Mouse (Mus musculus) bone marrow macrophage, adult 2 months (primary cell): ENCODE data around the gene Pepd.

ENCODE experiments used
- CTCF ChIP-seq: IDR thresholded peaks from 2 replicates; pipeline ENCODE4 v1.5.1; 2012; ENCODE audit warnings: low read depth, mild to moderate bottlenecking, low read length, moderate library complexity
- POLR2A ChIP-seq: IDR thresholded peaks from 2 replicates; pipeline ENCODE4 v1.6.1; 2012; ENCODE audit warnings: mild to moderate bottlenecking, low read depth, low read length, borderline replicate concordance

- TF ChIP-seq CTCF (no peak), POLR2A (no peak)
These were observed 71.7 kb downstream of the Pepd start for GRCm38 (mm10) chr7:34983702-34984475.
